Mouse (Mus musculus): Measurements from ENCODE around the gene Olfr338.
"Not testable (repeated sequence)": the region's sequence is repeated elsewhere in the genome, so short reads cannot be mapped to it uniquely, and the experiment has no call there.

The Olfr338 gene

GRCm38 (mm10) chr2:36373219-36373618 is at the start of gene Olfr338:
Gene Olfr338 (plus strand): TSS chr2:36373519.
- ChIA-PET CTCF (no interaction called here), POLR2A (no interaction called here)

DNA sequence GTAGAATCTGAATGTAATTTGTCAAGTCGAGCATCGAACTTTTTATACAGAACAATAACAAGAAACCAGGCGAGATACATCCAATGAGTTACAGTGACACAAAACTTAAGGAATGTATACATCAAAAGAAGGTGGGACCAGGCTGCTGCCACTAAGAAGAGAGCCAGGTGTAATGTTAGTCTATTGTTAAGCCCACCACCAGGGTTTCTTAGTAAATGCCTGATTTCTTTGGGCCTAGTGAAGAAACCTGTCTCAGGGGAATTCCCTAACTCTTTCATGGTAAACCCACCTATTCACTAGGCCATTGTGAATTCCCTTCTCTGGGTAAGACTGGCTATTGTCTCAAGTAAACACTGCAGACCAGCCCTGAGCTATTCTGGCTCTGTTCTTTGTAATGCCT is 41.9 kb downstream of the Olfr338 start:
- POLR2A ChIA-PET, CTCF ChIA-PET: not testable (repeated sequence)

DNA sequence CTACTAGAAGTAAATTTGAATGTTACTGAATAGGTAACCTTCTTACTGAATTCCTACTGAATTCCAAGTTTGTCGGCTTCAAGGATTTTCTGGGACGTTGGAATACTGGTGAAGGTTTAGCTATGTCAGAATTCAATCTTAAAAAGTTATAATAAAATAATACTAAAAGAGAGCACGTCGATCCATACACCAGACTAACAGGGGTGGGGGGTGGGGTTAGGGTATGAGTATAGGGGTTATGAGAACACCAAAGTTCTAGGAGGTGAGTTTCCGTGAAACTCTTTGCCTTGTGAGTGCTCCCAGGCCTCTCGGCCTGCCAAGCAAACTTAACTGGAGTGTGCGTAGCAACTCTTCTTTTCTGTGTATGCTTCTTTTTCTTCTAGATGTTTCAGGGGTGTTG is 42.3 kb downstream of the Olfr338 start:
- CTCF ChIA-PET, POLR2A ChIA-PET: not testable (repeated sequence)

DNA sequence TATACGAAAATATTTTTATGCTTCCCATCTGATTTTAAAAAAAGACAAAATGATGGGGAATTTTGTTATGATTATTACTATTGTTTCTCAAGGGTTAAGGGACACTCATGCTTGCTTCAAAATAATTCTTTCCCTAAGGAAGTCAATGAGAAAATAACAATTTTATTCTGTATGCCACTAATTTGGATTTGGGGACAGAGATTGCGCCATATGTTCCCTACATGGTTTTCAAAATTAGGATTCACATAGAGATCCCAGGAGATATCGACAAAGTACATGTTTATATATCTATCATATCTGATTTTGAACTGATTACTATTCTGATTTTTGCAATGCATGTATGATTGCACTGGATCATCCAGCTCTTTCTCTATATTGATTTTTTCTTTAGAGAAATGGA is 45.3 kb downstream of the Olfr338 start, which contains the start of gene Olfr339:
Gene Olfr339, plus strand, starts transcription at position 301 of the 400 bp plus-strand sequence.
- CTCF ChIA-PET, result no interaction called here
- POLR2A ChIA-PET, result no interaction called here

Measured in embryonic stem cell, embryonic (primary cell).